Mouse (Mus musculus) common myeloid progenitor, adult 5-6 weeks (primary cell): ENCODE results near the gene Gtf2e1. TPM values are rescaled to one million over a fixed set of nuclear protein-coding genes. Genes with fewer than 3 reads are reported as not detected.

ENCODE experiments used
- ATAC-seq: replicated peaks from 2 replicates; pipeline ENCODE4 v1.8.0; 2016; ENCODE audit warnings: low read depth, mild to moderate bottlenecking, moderate TSS enrichment, inconsistent platforms; ENCODE audit not compliant: poor library complexity, severe bottlenecking
- total RNA-seq: library from RNA; stranded (forward); fragments of 200-1000, 187-1606 nt; gene quantifications from 2 replicates; pipeline ENCODE4 v1.2.3, GENCODE M21; 2017

Gene Gtf2e1
- 16.5 and 26.9 TPM in 2 replicates for total RNA-seq

GRCm38 (mm10) chr16:37539611-37540580 is at the start of gene Gtf2e1, which contains the start of gene Rabl3:
Gene Gtf2e1 (minus strand): TSS chr16:37539789.
Gene Rabl3 (plus strand): TSS chr16:37539885.
- peak; percentile 97 for ATAC-seq

DNA sequence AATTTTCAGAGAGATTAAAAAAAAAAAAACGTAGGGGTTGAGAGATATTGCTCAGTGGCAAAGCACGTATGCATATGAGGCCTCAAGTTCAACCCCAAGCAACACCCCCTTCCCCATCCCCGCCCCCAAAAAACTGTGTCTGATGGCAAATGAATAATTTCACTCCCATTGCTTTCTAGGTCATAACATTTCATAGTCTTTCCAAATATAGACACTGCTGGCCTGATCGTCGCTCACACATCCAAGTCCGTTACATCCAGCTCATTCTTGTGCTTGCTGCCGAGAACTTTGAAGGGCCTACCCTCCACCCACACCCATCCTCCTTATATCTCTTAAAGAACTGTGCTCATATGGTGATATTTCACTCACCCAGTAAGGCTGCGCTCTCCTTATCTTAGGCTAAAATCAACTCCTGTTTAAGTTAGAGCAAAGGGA is 45.6 kb upstream of the Gtf2e1 start:
- ATAC-seq, result no peak

DNA sequence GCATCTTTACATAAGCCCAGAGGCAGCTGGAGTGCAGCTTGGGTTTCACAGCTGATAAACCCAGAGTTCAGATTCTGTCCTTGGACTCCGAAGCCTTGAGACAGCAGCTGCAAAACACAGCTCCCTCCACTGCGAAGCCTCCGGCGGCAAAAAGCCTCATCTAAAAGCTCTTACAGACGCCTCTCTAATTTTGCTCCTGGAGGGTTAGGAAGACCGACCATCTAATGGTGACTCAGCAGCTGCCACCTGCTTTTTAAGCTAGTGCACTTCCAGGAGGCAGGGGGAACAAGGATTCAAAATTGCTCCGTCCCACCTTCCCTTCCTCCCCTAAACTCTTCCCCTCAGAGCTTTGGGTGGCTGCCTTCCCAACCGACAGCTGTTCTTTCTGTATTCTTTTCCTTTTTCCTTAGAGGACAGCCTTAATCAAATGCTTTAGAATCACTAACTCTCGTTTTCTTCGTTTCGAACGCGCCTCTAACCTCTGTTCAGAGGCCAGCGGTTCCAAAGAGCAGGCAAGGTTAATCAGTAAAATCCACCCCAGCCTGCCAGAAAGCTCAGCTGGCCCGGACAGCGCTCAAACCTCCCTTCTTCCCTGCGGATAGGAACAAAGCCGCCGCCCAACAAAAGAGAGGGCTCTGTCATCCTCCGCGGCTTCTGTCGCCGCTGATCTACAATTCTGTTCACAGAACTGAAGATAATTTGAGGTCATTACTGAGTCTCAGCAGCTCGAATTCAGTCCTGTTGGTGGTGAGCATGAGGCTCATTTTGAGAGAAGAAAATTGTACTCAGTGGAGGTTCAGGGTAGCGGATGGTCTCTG is 44.8 kb upstream of the Gtf2e1 start:
- ATAC-seq, result peak; percentile 82

GRCm38 (mm10) chr16:37583801-37584200 is 44.2 kb upstream of the Gtf2e1 start:
- ATAC-seq, result no peak

DNA sequence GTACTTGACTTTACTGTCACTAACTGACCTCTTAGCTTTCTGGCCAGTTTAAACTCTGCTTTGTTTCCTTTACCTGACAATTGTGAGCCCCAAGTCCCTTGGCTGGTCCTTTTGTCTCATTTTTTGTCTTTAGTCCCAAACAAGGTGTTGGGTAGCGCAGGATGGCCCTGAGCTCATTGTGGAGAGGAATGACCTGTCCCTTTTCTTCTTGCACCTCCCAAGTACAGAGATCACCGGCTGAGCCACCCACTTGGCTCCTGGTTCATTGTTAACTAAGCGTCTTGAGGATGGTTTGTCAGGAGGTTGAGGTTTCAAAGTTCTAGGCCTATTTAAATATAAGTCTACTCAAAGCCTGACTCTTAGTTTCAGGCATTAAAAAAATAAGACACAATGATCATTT is 43.7 kb upstream of the Gtf2e1 start:
- ATAC-seq, result no peak

- ATAC-seq, result no peak
These were observed 42.3 kb upstream of the Gtf2e1 start for GRCm38 (mm10) chr16:37581901-37582300.

- ATAC-seq, result no peak
These were observed 41.1 kb upstream of the Gtf2e1 start for GRCm38 (mm10) chr16:37580651-37581050.

DNA sequence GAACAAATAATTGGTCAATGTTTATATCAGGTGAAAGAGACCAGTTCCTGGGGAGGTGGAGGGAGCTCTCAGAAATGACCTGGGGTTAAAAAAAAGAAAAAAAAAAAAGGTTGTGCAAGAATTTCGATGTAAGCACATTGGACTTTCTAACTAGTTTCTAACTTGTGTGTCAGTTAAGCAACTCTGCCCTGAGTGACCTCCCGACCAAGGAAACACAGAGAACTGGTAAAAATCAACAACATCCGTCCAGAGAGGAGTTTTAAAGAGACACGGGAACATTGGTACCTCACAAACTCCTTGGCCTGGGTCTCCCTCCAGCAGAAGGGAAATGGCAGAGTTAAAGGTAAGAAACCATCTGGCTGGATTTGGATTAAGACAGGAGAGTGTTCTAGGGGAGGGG is 40.4 kb upstream of the Gtf2e1 start, which contains the start of gene Hgd:
TSS of gene Hgd (plus strand) at position 160 of the 400 bp plus-strand sequence.
- ATAC-seq, result no peak

- no peak for ATAC-seq
These were observed 40.0 kb upstream of the Gtf2e1 start for GRCm38 (mm10) chr16:37579591-37579990.

GRCm38 (mm10) chr16:37575325-37575724 is 35.7 kb upstream of the Gtf2e1 start:
- ATAC-seq, result no peak

DNA sequence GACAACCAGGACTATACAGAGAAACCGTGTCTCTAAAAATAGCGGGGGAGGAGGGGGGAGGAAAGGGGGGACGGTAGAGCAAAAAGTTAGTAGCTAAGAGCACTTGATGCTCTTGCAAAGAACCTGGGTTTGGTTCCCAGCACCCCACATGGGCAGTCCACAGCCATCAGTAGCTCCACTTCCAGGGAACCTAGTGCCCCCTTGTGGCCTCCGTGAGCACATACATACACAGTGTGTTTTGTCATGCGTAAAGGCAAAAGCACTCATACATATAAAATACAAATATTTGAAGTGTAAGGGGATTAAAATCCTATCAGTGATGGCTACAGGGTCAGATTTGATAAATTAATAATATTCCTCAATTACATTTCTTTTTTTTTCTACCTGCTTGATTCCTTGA is 33.5 kb upstream of the Gtf2e1 start:
- ATAC-seq, result no peak

DNA sequence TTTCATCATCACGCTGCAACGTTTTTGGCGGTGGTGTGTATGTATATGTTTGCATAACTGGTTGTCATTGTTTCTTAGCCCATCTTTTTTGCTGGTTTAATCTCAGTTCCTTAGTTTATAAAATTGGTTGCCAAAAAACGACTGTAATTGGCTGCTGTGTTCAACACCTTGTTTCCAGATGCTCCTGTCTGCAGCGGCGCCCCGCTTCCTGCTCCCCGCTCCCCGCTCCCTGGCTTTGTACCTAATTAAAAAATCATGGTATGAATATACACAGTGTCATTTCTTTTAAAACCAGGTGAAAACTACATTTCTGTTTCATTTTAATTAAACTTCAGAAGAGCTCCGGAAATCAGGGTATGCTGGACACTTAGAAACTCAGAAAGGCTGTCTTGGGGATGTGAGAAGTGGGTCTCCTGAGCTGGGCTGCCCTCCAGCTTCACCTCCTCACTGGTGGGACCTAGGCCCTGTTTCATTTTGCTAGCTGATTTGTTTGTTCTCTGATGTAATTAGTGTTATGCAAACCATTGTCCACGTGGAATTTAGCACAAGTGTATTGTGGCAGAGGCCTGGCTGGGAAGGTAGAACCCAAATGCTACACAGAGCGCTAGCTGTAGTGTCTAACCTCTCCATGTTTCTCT is 32.6 kb upstream of the Gtf2e1 start:
- ATAC-seq, result no peak

GRCm38 (mm10) chr16:37571554-37571953 is 32.0 kb upstream of the Gtf2e1 start:
- ATAC-seq, result no peak

GRCm38 (mm10) chr16:37567113-37568050 is 27.8 kb upstream of the Gtf2e1 start:
- ATAC-seq, result no peak

DNA sequence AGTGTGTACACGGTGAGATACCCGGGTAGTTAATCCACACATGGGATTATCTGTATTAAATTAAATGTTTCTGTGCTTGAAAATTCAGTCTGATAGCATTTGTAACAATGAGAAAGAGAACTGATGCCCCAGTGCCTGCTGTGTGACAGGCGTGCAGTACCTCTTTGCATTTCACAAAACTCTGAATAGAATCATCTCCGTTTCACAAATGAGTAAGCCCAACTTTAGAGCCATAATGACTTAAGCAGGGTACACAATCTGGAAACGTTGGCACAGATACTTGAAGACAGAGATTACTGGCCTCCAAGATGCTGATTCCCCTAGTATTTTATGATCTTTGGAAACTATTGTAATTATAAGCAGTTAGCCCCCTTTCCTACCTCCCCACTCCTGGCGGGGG is 26.5 kb upstream of the Gtf2e1 start:
- no peak for ATAC-seq

DNA sequence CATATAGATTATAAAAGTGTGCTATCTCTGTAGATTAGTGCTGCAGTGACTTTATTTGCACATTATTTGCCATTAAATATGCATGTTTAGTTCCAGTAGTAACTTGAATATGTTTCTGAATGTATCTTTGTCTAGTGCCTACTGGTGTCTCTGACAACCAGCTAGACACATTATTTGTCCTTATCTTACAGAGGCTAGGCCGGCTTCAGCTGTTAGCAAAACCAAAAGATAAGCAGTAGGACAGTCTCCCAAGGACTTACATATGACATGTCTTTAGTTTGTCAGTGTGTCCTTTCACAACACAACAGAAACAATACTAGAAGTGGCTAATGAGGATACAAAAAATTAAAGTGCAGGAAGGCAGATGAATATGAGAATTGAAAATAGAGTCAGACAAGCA is 25.5 kb upstream of the Gtf2e1 start:
- ATAC-seq, result no peak

GRCm38 (mm10) chr16:37562961-37563360 is 23.4 kb upstream of the Gtf2e1 start:
- ATAC-seq, result no peak

DNA sequence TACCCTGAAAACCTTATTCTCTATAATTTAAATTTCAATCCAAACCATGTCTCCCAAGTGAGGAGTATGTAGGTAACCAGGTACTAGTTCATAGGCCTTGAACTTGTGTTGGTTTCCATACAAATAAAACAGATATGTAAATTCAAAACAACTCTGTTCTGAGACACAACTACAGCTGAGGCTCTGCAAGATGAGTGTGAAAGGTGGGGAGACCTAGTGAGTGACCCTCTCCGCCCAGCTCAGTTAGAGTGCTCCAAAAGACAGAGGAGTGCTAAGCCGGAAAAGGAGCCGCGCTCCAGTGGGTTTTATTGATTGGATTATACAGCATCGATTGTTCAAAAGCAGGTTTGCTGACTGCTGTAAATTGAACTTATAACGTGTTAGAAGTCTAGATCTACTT is 22.8 kb upstream of the Gtf2e1 start:
- no peak for ATAC-seq

GRCm38 (mm10) chr16:37552824-37553223 is 13.2 kb upstream of the Gtf2e1 start:
- ATAC-seq, result no peak
